Mouse (Mus musculus) testis, adult 2 months (tissue): ENCODE data around the gene Drd3.

ENCODE experiments used
- CTCF ChIP-seq: fragments of 200-500 bp; IDR thresholded peaks from 2 replicates; pipeline ENCODE4 v1.5.1; 2012; ENCODE audit warnings: low read depth, mild to moderate bottlenecking, inconsistent platforms, low read length, moderate library complexity; ENCODE audit not compliant: control insufficient read depth, insufficient read depth, insufficient replicate concordance
- POLR2A ChIP-seq: fragments of 200-500 bp; IDR thresholded peaks from 2 replicates; pipeline ENCODE4 v1.6.1; 2012; ENCODE audit warnings: low read depth, mild to moderate bottlenecking, inconsistent platforms, low read length, moderate library complexity; ENCODE audit not compliant: control insufficient read depth

- TF ChIP-seq POLR2A (no peak), CTCF (no peak)
These were observed 87.4 kb downstream of the Drd3 start for GRCm38 (mm10) chr16:43841236-43841635.
